Mouse (Mus musculus): ENCODE data around the gene Abraxas2. TPM values are rescaled to one million over a fixed set of nuclear protein-coding genes. Genes with fewer than 3 reads are reported as not detected.

Gene Abraxas2
- polyA plus RNA-seq, 1 experiment from 2014 or later: 27.1 TPM

DNA sequence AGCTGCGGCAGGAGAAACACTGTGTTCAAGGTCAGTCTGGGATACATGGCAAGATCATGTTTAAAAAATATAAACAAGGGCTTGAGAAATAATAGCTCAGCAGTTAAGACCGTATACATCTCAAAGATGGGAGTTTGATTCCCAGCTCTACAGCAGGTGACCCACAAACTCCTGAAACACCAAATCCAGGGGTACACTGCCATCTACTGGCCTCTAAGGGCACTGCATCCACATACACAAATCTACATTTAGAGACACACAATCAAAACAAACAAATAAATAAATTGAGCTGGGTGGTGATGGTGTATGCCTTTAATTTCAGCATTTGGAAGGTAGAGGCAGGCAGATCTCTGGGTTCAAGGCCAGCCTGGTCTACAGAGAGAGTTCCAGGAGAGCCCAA lies 39.2 kb downstream of the Abraxas2 start:
- WGBS: 92% methylated on average over 2 of the region's 2 CpGs

DNA sequence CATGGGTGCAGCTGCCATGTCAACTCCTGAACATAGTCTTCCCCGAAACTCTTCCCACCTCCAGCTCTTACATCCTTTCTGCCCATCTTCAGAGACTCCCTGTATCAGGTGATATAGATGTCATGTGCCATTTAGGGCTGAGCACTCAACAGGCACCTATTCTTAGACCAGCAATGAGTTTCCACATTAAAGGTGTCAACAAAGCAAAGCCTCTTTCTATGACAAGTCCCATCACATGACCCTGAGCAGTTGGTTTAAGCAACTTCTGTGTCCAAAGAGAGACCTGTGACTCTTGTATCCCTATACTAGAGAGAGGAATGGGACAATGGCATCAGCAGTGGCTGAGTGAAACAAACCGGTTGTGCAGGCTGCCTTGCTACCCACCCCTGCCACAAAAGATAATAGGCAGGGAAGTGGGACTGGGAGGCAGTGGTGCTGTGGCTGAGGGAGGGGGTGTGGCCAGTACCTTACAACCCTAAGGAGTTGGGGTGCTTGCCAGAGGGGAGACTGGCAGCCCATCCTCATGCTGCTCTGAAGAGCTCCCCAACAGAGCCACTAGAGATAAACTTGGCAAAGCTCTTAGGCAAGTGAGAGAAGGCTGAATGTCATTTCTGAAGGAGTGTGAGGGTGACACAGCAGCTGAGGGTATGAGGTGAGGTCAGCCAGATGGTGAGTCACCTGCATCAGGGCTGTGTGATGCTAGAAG lies 42.0 kb downstream of the Abraxas2 start:
- H3K36me3 ChIP-seq (ENCODE audit: control insufficient read depth, insufficient read depth): no peaks in the 10 kb centered on the region
- no peak overlapping the region for H3K27ac ChIP-seq (ENCODE audit: low read depth, low read length)
- H3K4me2 ChIP-seq (replicated peaks; ENCODE audit: low read depth): no peak overlapping the region
- H3K9ac ChIP-seq (ENCODE audit: low read depth, low read length): no peak overlapping the region
- TF ChIP-seq CTCF (IDR thresholded peaks at IDR 0.05; ENCODE audit: low read depth): no peak
- 47% methylated on average over 2 of the region's 2 CpGs for WGBS
- H3K9me3 ChIP-seq (ENCODE audit: control insufficient read depth): no peaks in the 10 kb centered on the region
- no peak overlapping the region for H3K4me3 ChIP-seq (ENCODE audit: low read depth, low read length)
- ATAC-seq: no peak
- H3K4me1 ChIP-seq (replicated peaks; ENCODE audit: control insufficient read depth, insufficient read depth, low read length): no peaks in the 10 kb centered on the region
- H3K27me3 ChIP-seq (replicated peaks; ENCODE audit: control insufficient read depth, insufficient read depth, low read length): no peaks in the 10 kb centered on the region

More for the DNA sequence above, 39.2 kb downstream of the Abraxas2 start:
- Histone ChIP-seq H3K36me3 (ENCODE audit: control insufficient read depth, insufficient read depth) (no peaks in the 10 kb centered on the region), H3K4me2 (replicated peaks; ENCODE audit: low read depth) (no peak overlapping the region), H3K9ac (ENCODE audit: low read depth, low read length) (no peak overlapping the region), H3K27me3 (replicated peaks; ENCODE audit: control insufficient read depth, insufficient read depth, low read length) (no peaks in the 10 kb centered on the region), H3K4me3 (ENCODE audit: low read depth, low read length) (no peak overlapping the region), H3K9me3 (ENCODE audit: control insufficient read depth) (no peaks in the 10 kb centered on the region), H3K4me1 (replicated peaks; ENCODE audit: control insufficient read depth, insufficient read depth, low read length) (no peaks in the 10 kb centered on the region), H3K27ac (ENCODE audit: low read depth, low read length) (no peak overlapping the region)
- ATAC-seq: no peak
- TF ChIP-seq CTCF (IDR thresholded peaks at IDR 0.05; ENCODE audit: low read depth): peak; percentile 72

DNA sequence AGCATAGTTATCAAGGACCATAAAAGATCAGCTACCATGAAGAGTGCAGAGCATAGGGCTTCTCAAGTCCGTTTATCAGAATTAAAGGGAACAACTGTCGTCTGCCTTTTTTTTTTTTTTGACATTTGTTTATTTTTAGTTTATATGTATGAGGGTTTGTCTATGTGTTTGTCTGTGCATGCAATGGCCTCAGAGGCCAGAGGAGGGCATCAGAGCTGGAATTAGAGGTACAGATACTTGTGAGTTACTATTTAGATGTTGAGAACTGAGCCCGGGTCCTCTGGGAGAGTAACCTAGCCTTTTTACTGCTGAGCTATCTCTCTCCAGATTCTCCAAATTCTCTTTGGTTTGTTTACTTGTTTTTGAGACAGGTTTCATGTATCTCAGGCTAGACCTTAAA lies 44.8 kb downstream of the Abraxas2 start:
- 69% methylated on average over 3 of the region's 3 CpGs for WGBS
- ATAC-seq: no peak
- H3K4me2 ChIP-seq (replicated peaks; ENCODE audit: low read depth): no peak overlapping the region
- no peaks in the 10 kb centered on the region for H3K9me3 ChIP-seq (ENCODE audit: control insufficient read depth)
- no peak overlapping the region for H3K9ac ChIP-seq (ENCODE audit: low read depth, low read length)
- no peaks in the 10 kb centered on the region for H3K27me3 ChIP-seq (replicated peaks; ENCODE audit: control insufficient read depth, insufficient read depth, low read length)
- no peak for TF ChIP-seq CTCF (IDR thresholded peaks at IDR 0.05; ENCODE audit: low read depth)
- no peaks in the 10 kb centered on the region for H3K4me1 ChIP-seq (replicated peaks; ENCODE audit: control insufficient read depth, insufficient read depth, low read length)
- H3K4me3 ChIP-seq (ENCODE audit: low read depth, low read length): no peak overlapping the region
- H3K27ac ChIP-seq (ENCODE audit: low read depth, low read length): no peak overlapping the region
- no peaks in the 10 kb centered on the region for H3K36me3 ChIP-seq (ENCODE audit: control insufficient read depth, insufficient read depth)

DNA sequence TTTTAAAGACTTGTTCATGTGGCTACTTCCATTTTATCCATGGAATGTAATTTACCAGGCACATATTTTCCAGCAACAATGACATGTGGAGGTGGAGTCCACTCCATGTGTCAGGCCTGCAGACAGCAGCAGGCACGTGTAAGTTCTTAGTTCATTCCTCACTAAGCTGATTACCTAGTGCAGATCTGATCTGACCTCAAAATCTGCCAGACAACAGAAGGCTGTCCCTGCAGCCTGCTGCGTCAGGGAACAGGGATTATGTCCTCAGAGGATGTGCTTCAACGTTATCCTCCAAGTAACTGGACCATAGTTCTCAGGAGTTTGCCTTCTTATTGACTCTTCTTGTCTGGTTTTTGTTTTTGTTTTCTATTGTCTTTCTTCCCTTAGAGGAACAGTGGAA lies 62.9 kb downstream of the Abraxas2 start:
- H3K36me3 ChIP-seq (ENCODE audit: control insufficient read depth, insufficient read depth): no peaks in the 10 kb centered on the region
- ATAC-seq: no peak
- H3K9me3 ChIP-seq (ENCODE audit: control insufficient read depth): 0 out of 2 replicates have a peak, but pooled peaks cover 6% of the 10 kb centered on the region
- H3K27ac ChIP-seq (ENCODE audit: low read depth, low read length): no peak overlapping the region
- TF ChIP-seq CTCF (IDR thresholded peaks at IDR 0.05; ENCODE audit: low read depth): no peak
- H3K4me3 ChIP-seq (ENCODE audit: low read depth, low read length): no peak overlapping the region
- no peaks in the 10 kb centered on the region for H3K4me1 ChIP-seq (replicated peaks; ENCODE audit: control insufficient read depth, insufficient read depth, low read length)
- 58% methylated on average over 3 of the region's 3 CpGs for whole genome bisulfite sequencing
- no peak overlapping the region for H3K9ac ChIP-seq (ENCODE audit: low read depth, low read length)
- no peak overlapping the region for H3K4me2 ChIP-seq (replicated peaks; ENCODE audit: low read depth)
- H3K27me3 ChIP-seq (replicated peaks; ENCODE audit: control insufficient read depth, insufficient read depth, low read length): no peaks in the 10 kb centered on the region

DNA sequence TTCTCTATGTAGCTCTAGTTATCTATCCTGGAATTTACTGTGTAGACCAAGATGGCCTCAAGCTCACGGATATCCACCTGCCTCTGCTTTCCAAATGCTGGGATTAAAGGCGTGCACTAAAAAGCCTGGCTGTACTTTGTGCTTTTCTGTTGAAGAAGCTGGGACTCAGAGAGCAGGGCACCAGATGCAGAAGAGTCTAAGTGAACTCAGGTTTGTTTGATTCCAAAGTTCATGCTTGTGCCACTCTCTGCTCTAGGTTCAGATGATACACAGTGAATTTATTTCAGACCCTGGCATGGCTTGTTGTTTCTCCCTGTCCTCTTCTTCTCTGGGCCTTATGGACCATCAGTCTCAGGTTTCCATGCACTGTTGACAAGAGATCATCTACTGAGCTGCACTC lies 66.2 kb downstream of the Abraxas2 start:
- no peak overlapping the region for H3K9ac ChIP-seq (ENCODE audit: low read depth, low read length)
- no peak for TF ChIP-seq CTCF (IDR thresholded peaks at IDR 0.05; ENCODE audit: low read depth)
- 0 out of 2 replicates have a peak overlapping the region, but pooled peaks have one; percentile 0 for H3K4me2 ChIP-seq (replicated peaks; ENCODE audit: low read depth)
- WGBS: 40% methylated on average over 2 of the region's 2 CpGs
- no peaks in the 10 kb centered on the region for H3K36me3 ChIP-seq (ENCODE audit: control insufficient read depth, insufficient read depth)
- H3K9me3 ChIP-seq (ENCODE audit: control insufficient read depth): no peaks in the 10 kb centered on the region
- H3K4me1 ChIP-seq (replicated peaks; ENCODE audit: control insufficient read depth, insufficient read depth, low read length): no peaks in the 10 kb centered on the region
- H3K27me3 ChIP-seq (replicated peaks; ENCODE audit: control insufficient read depth, insufficient read depth, low read length): no peaks in the 10 kb centered on the region
- peak; percentile 81 for ATAC-seq
- H3K4me3 ChIP-seq (ENCODE audit: low read depth, low read length): no peak overlapping the region
- peak overlapping the region; percentile 3; the same call in 1 of the 2 replicates for H3K27ac ChIP-seq (ENCODE audit: low read depth, low read length)

DNA sequence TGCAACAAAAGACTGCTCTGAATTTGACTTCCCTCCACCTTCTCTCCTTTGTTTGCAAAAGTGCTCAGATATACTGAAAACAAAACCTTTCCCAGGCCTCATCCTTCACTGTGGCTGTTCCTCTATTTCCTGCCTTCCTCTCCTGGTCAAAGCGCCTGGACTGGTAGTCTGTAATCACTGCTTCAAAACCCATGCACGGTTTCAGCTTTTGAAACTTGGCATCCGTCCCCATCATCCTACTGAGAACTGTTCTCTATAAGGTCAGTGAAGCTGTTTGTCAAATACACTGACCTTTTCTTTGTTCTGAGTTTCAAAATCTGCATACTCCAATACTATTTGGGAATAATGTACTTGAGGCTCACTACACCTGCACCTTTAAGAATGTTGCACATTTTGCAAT lies 68.2 kb downstream of the Abraxas2 start:
- TF ChIP-seq CTCF (IDR thresholded peaks at IDR 0.05; ENCODE audit: low read depth): no peak
- H3K9ac ChIP-seq (ENCODE audit: low read depth, low read length): no peak overlapping the region
- no peak for ATAC-seq
- H3K27ac ChIP-seq (ENCODE audit: low read depth, low read length): no peak overlapping the region
- no peaks in the 10 kb centered on the region for H3K27me3 ChIP-seq (replicated peaks; ENCODE audit: control insufficient read depth, insufficient read depth, low read length)
- H3K9me3 ChIP-seq (ENCODE audit: control insufficient read depth): no peaks in the 10 kb centered on the region
- no peak overlapping the region for H3K4me2 ChIP-seq (replicated peaks; ENCODE audit: low read depth)
- H3K4me3 ChIP-seq (ENCODE audit: low read depth, low read length): no peak overlapping the region
- H3K4me1 ChIP-seq (replicated peaks; ENCODE audit: control insufficient read depth, insufficient read depth, low read length): no peaks in the 10 kb centered on the region
- 61% methylated on average over 3 of the region's 3 CpGs for WGBS
- no peaks in the 10 kb centered on the region for H3K36me3 ChIP-seq (ENCODE audit: control insufficient read depth, insufficient read depth)

Measured in intestine, postnatal 0 days (tissue).